Mouse (Mus musculus) megakaryocyte, adult 5-6 weeks (primary cell): ENCODE measurements at regions not wholly inside any gene's neighbourhood (a gene's known extent, or its start where the extent isn't known, plus 50 kb on each side); places are given as distances from the start of the nearest gene placed in this dataset.

Experiments
- ATAC-seq: 2 replicates; pipeline ENCODE4 v1.8.0; 2016; ENCODE audit warnings: mild to moderate bottlenecking, inconsistent platforms; ENCODE audit not compliant: poor library complexity, severe bottlenecking

GRCm38 (mm10) chr12:110157998-110158747, 120.7 kb upstream of the Dio3 start:
- no peak for ATAC-seq

- no peak for ATAC-seq
Observed at GRCm38 (mm10) chr12:110161306-110161705, 117.6 kb upstream of the Dio3 start.

- ATAC-seq: no peak
Observed at GRCm38 (mm10) chr12:110165462-110165861, 113.4 kb upstream of the Dio3 start.

GRCm38 (mm10) chr12:110168407-110168806, 110.5 kb upstream of the Dio3 start:
- ATAC-seq: no peak

- no peak for ATAC-seq
Observed at GRCm38 (mm10) chr12:110169261-110169660, 109.6 kb upstream of the Dio3 start.

GRCm38 (mm10) chr12:110170496-110170895, 108.4 kb upstream of the Dio3 start:
- ATAC-seq: no peak

GRCm38 (mm10) chr12:110177826-110178225, 101.0 kb upstream of the Dio3 start:
- no peak for ATAC-seq

GRCm38 (mm10) chr12:110183473-110183872, 95.4 kb upstream of the Dio3 start:
- ATAC-seq: no peak

- no peak for ATAC-seq
Observed at GRCm38 (mm10) chr12:110185399-110185798, 93.5 kb upstream of the Dio3 start.

- ATAC-seq: no peak
Observed at GRCm38 (mm10) chr12:110186381-110186780, 92.5 kb upstream of the Dio3 start.

GRCm38 (mm10) chr12:110186911-110187245, 92.0 kb upstream of the Dio3 start:
- ATAC-seq: no peak

- no peak for ATAC-seq
Observed at GRCm38 (mm10) chr12:110187246-110188135, 91.4 kb upstream of the Dio3 start.

GRCm38 (mm10) chr12:110188136-110188631, 90.7 kb upstream of the Dio3 start:
- no peak for ATAC-seq

GRCm38 (mm10) chr12:110188641-110189328, 90.1 kb upstream of the Dio3 start:
- ATAC-seq: no peak

- no peak for ATAC-seq
Observed at GRCm38 (mm10) chr12:110189329-110189642, 89.6 kb upstream of the Dio3 start.

GRCm38 (mm10) chr12:110192186-110192585, 86.7 kb upstream of the Dio3 start:
- ATAC-seq: no peak

GRCm38 (mm10) chr12:110197366-110197765, 81.5 kb upstream of the Dio3 start:
- no peak for ATAC-seq

GRCm38 (mm10) chr12:110200471-110200870, 78.4 kb upstream of the Dio3 start:
- no peak for ATAC-seq

GRCm38 (mm10) chr12:110200887-110201286, 78.0 kb upstream of the Dio3 start:
- ATAC-seq: no peak

GRCm38 (mm10) chr12:110203271-110204014, 75.4 kb upstream of the Dio3 start:
- ATAC-seq: no peak
